In genomic region chr2:153633259-153633658, GRCm38 (mm10) we compare ENCODE assay signal across 8 mouse cellular contexts. TPM values are rescaled to one million over a fixed set of nuclear protein-coding genes. Genes with fewer than 3 reads are reported as not detected.
A peak's percentile ranks its signal among the peaks of the same experiment; 100 is the strongest.
DNase-seq lines count a peak whose midpoint lies in the region; ATAC-seq and TF ChIP-seq lines count a peak whose summit lies in the region.

No protein-coding gene starts in this region.

- no peak for DNase-seq in kidney, adult 18-20 months
- no peak for DNase-seq in hindbrain, postnatal 0 days (ENCODE audit: low spot score)
- DNase-seq in gastrocnemius, postnatal 10 days: no peak
- no peak for DNase-seq in cerebellum, adult 8-10 months
- DNase-seq in thymus, adult 18-20 months: no peak

- no peak overlapping the region for H3K9ac ChIP-seq in kidney, embryonic 14.5 days (ENCODE audit: low read depth, low read length)
- no peak overlapping the region for H3K9ac ChIP-seq in embryonic facial prominence, embryonic 12.5 days
- peak overlapping the region; percentile 95; the same call in 1 of the 2 replicates for H3K9ac ChIP-seq in hindbrain, postnatal 0 days (replicated peaks; ENCODE audit: low read length)
- H3K9ac ChIP-seq in midbrain, embryonic 15.5 days: 0 out of 2 replicates have a peak overlapping the region, but pooled peaks have one; percentile 91

- H3K27ac ChIP-seq in kidney, embryonic 14.5 days (ENCODE audit: low read depth, low read length): no peak overlapping the region
- no peak overlapping the region for H3K27ac ChIP-seq in embryonic facial prominence, embryonic 12.5 days
- peak overlapping the region; percentile 92; the same call in 1 of the 2 replicates for H3K27ac ChIP-seq in hindbrain, postnatal 0 days
- H3K27ac ChIP-seq in midbrain, embryonic 15.5 days: peak overlapping the region; percentile 92

- no peak for TF ChIP-seq CTCF in hindbrain, postnatal 0 days (IDR thresholded peaks at IDR 0.05; ENCODE audit: low read depth)

- no peaks in the 10 kb centered on the region for H3K9me3 ChIP-seq in kidney, embryonic 14.5 days (ENCODE audit: control insufficient read depth, low read length)
- no peaks in the 10 kb centered on the region for H3K9me3 ChIP-seq in embryonic facial prominence, embryonic 12.5 days
- no peaks in the 10 kb centered on the region for H3K9me3 ChIP-seq in hindbrain, postnatal 0 days (ENCODE audit: low read length)
- no peaks in the 10 kb centered on the region for H3K9me3 ChIP-seq in midbrain, embryonic 15.5 days

- no peaks in the 10 kb centered on the region for H3K27me3 ChIP-seq in kidney, embryonic 14.5 days (ENCODE audit: control insufficient read depth, insufficient read depth, low read length)
- no peaks in the 10 kb centered on the region for H3K27me3 ChIP-seq in embryonic facial prominence, embryonic 12.5 days
- no peaks in the 10 kb centered on the region for H3K27me3 ChIP-seq in hindbrain, postnatal 0 days (ENCODE audit: insufficient read depth, low read length)
- no peaks in the 10 kb centered on the region for H3K27me3 ChIP-seq in midbrain, embryonic 15.5 days (replicated peaks)

- ATAC-seq in kidney, embryonic 14.5 days (ENCODE audit: low FRiP score, low TSS enrichment): 0 out of 2 replicates have a peak, but pooled peaks have one; percentile 2
- no peak for ATAC-seq in embryonic facial prominence, embryonic 12.5 days (ENCODE audit: insufficient number of reproducible peaks, insufficient read depth, low FRiP score, low TSS enrichment)
- ATAC-seq in hindbrain, postnatal 0 days: no peak
- ATAC-seq in midbrain, embryonic 15.5 days (replicated peaks): no peak

- H3K36me3 ChIP-seq in kidney, embryonic 14.5 days (ENCODE audit: control insufficient read depth, insufficient read depth, low read length): peaks cover 3% of the 10 kb centered on the region
- H3K36me3 ChIP-seq in embryonic facial prominence, embryonic 12.5 days: peaks cover 3% of the 10 kb centered on the region
- peaks cover 3% of the 10 kb centered on the region; the same call in 1 of the 2 replicates for H3K36me3 ChIP-seq in hindbrain, postnatal 0 days (ENCODE audit: insufficient read depth, low read length)
- H3K36me3 ChIP-seq in midbrain, embryonic 15.5 days (replicated peaks): peaks cover 3% of the 10 kb centered on the region; the same call in 1 of the 2 replicates

- H3K4me2 ChIP-seq in kidney, embryonic 14.5 days (replicated peaks; ENCODE audit: low read depth, low read length): peak overlapping the region; percentile 54; the same call in 1 of the 2 replicates
- no peak overlapping the region; the same call in 1 of the 2 replicates for H3K4me2 ChIP-seq in embryonic facial prominence, embryonic 12.5 days (replicated peaks)
- H3K4me2 ChIP-seq in hindbrain, postnatal 0 days (ENCODE audit: low read depth, low read length): peak overlapping the region; percentile 75
- peak overlapping the region; percentile 65; the same call in 1 of the 2 replicates for H3K4me2 ChIP-seq in midbrain, embryonic 15.5 days

- H3K4me3 ChIP-seq in kidney, embryonic 14.5 days (ENCODE audit: low read length): no peak overlapping the region; the same call in 1 of the 2 replicates
- 0 out of 2 replicates have a peak overlapping the region, but pooled peaks have one; percentile 95 for H3K4me3 ChIP-seq in embryonic facial prominence, embryonic 12.5 days
- H3K4me3 ChIP-seq in hindbrain, postnatal 0 days (ENCODE audit: low read length): 0 out of 2 replicates have a peak overlapping the region, but pooled peaks have one; percentile 86
- peak overlapping the region; percentile 82; the same call in 1 of the 2 replicates for H3K4me3 ChIP-seq in midbrain, embryonic 15.5 days

- 0 out of 2 replicates have a peak, but pooled peaks cover 5% of the 10 kb centered on the region for H3K4me1 ChIP-seq in kidney, embryonic 14.5 days (ENCODE audit: control insufficient read depth, insufficient read depth, low read length)
- peaks cover 8% of the 10 kb centered on the region for H3K4me1 ChIP-seq in embryonic facial prominence, embryonic 12.5 days
- 0 out of 2 replicates have a peak, but pooled peaks cover 4% of the 10 kb centered on the region for H3K4me1 ChIP-seq in hindbrain, postnatal 0 days (ENCODE audit: insufficient read depth, low read length)
- peaks cover 20% of the 10 kb centered on the region for H3K4me1 ChIP-seq in midbrain, embryonic 15.5 days

- 77% methylated on average over 5 of the region's 5 CpGs for WGBS in kidney, embryonic 14.5 days
- 83% methylated on average over 5 of the region's 5 CpGs for WGBS in embryonic facial prominence, embryonic 12.5 days
- 96% methylated on average over 5 of the region's 5 CpGs for WGBS in hindbrain, postnatal 0 days
- WGBS in midbrain, embryonic 15.5 days: 90% methylated on average over 5 of the region's 5 CpGs

RNA-seq across cellular contexts. Expression of gene Commd7, which starts 0.7 kb away (rescaled TPM):
- 64.9 and 78.0 TPM in 2 replicates for polyA plus RNA-seq in kidney, embryonic 14.5 days (2014; fragmentation: Nextera tagmentation; extraction: Ambion mirVana)
- 71.3 and 73.0 TPM in 2 replicates for polyA plus RNA-seq in embryonic facial prominence, embryonic 12.5 days (2016; fragmentation: Nextera tagmentation; extraction: Ambion mirVana)
- 21.2 and 25.7 TPM in 2 replicates for total RNA-seq in hindbrain, postnatal 0 days (2014; rRNA removed)
- polyA plus RNA-seq in hindbrain, postnatal 0 days (2015; fragmentation: Nextera tagmentation; extraction: Ambion mirVana): 88.0 and 93.4 TPM in 2 replicates
- polyA plus RNA-seq in midbrain, embryonic 15.5 days (2015; fragmentation: Nextera tagmentation; extraction: Ambion mirVana): 94.9 and 98.5 TPM in 2 replicates
- total RNA-seq in gastrocnemius, postnatal 10 days (2021): 10 to 100 TPM; 16.6 to 21.5 TPM

RNA-seq across cellular contexts. Expression of gene Dnmt3b, which starts 16.0 kb away (rescaled TPM):
- 13.3 and 20.2 TPM in 2 replicates for polyA plus RNA-seq in kidney, embryonic 14.5 days (2014; fragmentation: Nextera tagmentation; extraction: Ambion mirVana)
- 15.0 and 15.1 TPM in 2 replicates for polyA plus RNA-seq in embryonic facial prominence, embryonic 12.5 days (2016; fragmentation: Nextera tagmentation; extraction: Ambion mirVana)
- 2.5 and 2.9 TPM in 2 replicates for total RNA-seq in hindbrain, postnatal 0 days (2014; rRNA removed)
- 2.7 and 2.8 TPM in 2 replicates for polyA plus RNA-seq in hindbrain, postnatal 0 days (2015; fragmentation: Nextera tagmentation; extraction: Ambion mirVana)
- polyA plus RNA-seq in midbrain, embryonic 15.5 days (2015; fragmentation: Nextera tagmentation; extraction: Ambion mirVana): 4.3 and 4.4 TPM in 2 replicates
- 1 to 10 TPM; 1.3 to 3.1 TPM for total RNA-seq in gastrocnemius, postnatal 10 days (2021)

Comparison
In these comparisons a context has a peak if more than half of its experiments do, and no peak if none do; other contexts are left out.
1. H3K27ac ChIP-seq: peak in hindbrain, postnatal 0 days (single experiment) and midbrain, embryonic 15.5 days (single experiment); none in kidney, embryonic 14.5 days (single experiment) and embryonic facial prominence, embryonic 12.5 days (single experiment).
2. H3K9ac ChIP-seq: peak in hindbrain, postnatal 0 days (single experiment) and midbrain, embryonic 15.5 days (single experiment); none in kidney, embryonic 14.5 days (single experiment) and embryonic facial prominence, embryonic 12.5 days (single experiment).